Mouse (Mus musculus): Measurements from ENCODE around the gene Egfl6. TPM values are rescaled to one million over a fixed set of nuclear protein-coding genes. Genes with fewer than 3 reads are reported as not detected.

The Egfl6 gene
- 20.7 and 27.4 TPM in 2 replicates for polyA plus RNA-seq (2012; rRNA removed)

- Histone ChIP-seq H3K4me3 (replicated peaks; ENCODE audit: extremely low read depth, low read depth, low read length) (peak within 1 kb of the TSS; percentile 51), H3K4me1 (ENCODE audit: control insufficient read depth, insufficient read depth, low read length) (no peaks in the 10 kb centered on the region)
- WGBS, result 25% methylated on average over 38 of the region's 39 CpGs
- DNase-seq, result peak; percentile 5
- TF ChIP-seq POLR2A (IDR thresholded peaks at IDR 0.05; ENCODE audit: borderline replicate concordance, extremely low read depth, low read depth, low read length) (no peak), CTCF (IDR thresholded peaks at IDR 0.05; ENCODE audit: insufficient read depth, low read length) (no peak)
Measured at GRCm38 (mm10) chrX:166584947-166585824, at the start of gene Egfl6. Egfl6 (minus strand) TSS chrX:166585720.

- 47% methylated on average over 3 of the region's 3 CpGs for WGBS
- H3K4me3 ChIP-seq (replicated peaks; ENCODE audit: extremely low read depth, low read depth, low read length), result no peak overlapping the region
- TF ChIP-seq CTCF (IDR thresholded peaks at IDR 0.05; ENCODE audit: insufficient read depth, low read length), result no peak
- TF ChIP-seq POLR2A (IDR thresholded peaks at IDR 0.05; ENCODE audit: borderline replicate concordance, extremely low read depth, low read depth, low read length), result no peak
- peak; percentile 8 for DNase-seq
- H3K4me1 ChIP-seq (ENCODE audit: control insufficient read depth, insufficient read depth, low read length), result no peaks in the 10 kb centered on the region; the same call in 1 of the 2 replicates
Measured at GRCm38 (mm10) chrX:166626866-166627570, 41.5 kb upstream of the Egfl6 start.

GRCm38 (mm10) chrX:166626174-166626573, 40.7 kb upstream of the Egfl6 start:
- Histone ChIP-seq H3K4me3 (replicated peaks; ENCODE audit: extremely low read depth, low read depth, low read length) (no peak overlapping the region), H3K4me1 (ENCODE audit: control insufficient read depth, insufficient read depth, low read length) (no peaks in the 10 kb centered on the region; the same call in 1 of the 2 replicates)
- 73% methylated on average over 4 of the region's 4 CpGs for WGBS
- DNase-seq, result no peak
- TF ChIP-seq CTCF (IDR thresholded peaks at IDR 0.05; ENCODE audit: insufficient read depth, low read length) (no peak), POLR2A (IDR thresholded peaks at IDR 0.05; ENCODE audit: borderline replicate concordance, extremely low read depth, low read depth, low read length) (no peak)

GRCm38 (mm10) chrX:166623176-166623575, 37.7 kb upstream of the Egfl6 start:
- TF ChIP-seq POLR2A (IDR thresholded peaks at IDR 0.05; ENCODE audit: borderline replicate concordance, extremely low read depth, low read depth, low read length) (no peak), CTCF (IDR thresholded peaks at IDR 0.05; ENCODE audit: insufficient read depth, low read length) (no peak)
- 75% methylated on average over 3 of the region's 3 CpGs for WGBS
- H3K4me1 ChIP-seq (ENCODE audit: control insufficient read depth, insufficient read depth, low read length), result no peaks in the 10 kb centered on the region; the same call in 1 of the 2 replicates
- DNase-seq, result no peak
- no peak overlapping the region for H3K4me3 ChIP-seq (replicated peaks; ENCODE audit: extremely low read depth, low read depth, low read length)

GRCm38 (mm10) chrX:166621560-166622301, 36.2 kb upstream of the Egfl6 start:
- 59% methylated on average over 9 of the region's 9 CpGs for WGBS
- no peak for DNase-seq
- Histone ChIP-seq H3K4me3 (replicated peaks; ENCODE audit: extremely low read depth, low read depth, low read length) (no peak overlapping the region), H3K4me1 (ENCODE audit: control insufficient read depth, insufficient read depth, low read length) (no peaks in the 10 kb centered on the region; the same call in 1 of the 2 replicates)
- TF ChIP-seq POLR2A (IDR thresholded peaks at IDR 0.05; ENCODE audit: borderline replicate concordance, extremely low read depth, low read depth, low read length) (no peak), CTCF (IDR thresholded peaks at IDR 0.05; ENCODE audit: insufficient read depth, low read length) (no peak)

GRCm38 (mm10) chrX:166620900-166621299, 35.4 kb upstream of the Egfl6 start:
- Histone ChIP-seq H3K4me3 (replicated peaks; ENCODE audit: extremely low read depth, low read depth, low read length) (no peak overlapping the region), H3K4me1 (ENCODE audit: control insufficient read depth, insufficient read depth, low read length) (no peaks in the 10 kb centered on the region; the same call in 1 of the 2 replicates)
- 67% methylated on average over 6 of the region's 6 CpGs for WGBS
- TF ChIP-seq CTCF (IDR thresholded peaks at IDR 0.05; ENCODE audit: insufficient read depth, low read length) (no peak), POLR2A (IDR thresholded peaks at IDR 0.05; ENCODE audit: borderline replicate concordance, extremely low read depth, low read depth, low read length) (no peak)
- no peak for DNase-seq

GRCm38 (mm10) chrX:166619084-166619483, 33.6 kb upstream of the Egfl6 start:
- Histone ChIP-seq H3K4me3 (replicated peaks; ENCODE audit: extremely low read depth, low read depth, low read length) (no peak overlapping the region), H3K4me1 (ENCODE audit: control insufficient read depth, insufficient read depth, low read length) (no peaks in the 10 kb centered on the region; the same call in 1 of the 2 replicates)
- DNase-seq, result no peak
- WGBS, result 78% methylated on average over 4 of the region's 4 CpGs
- TF ChIP-seq CTCF (IDR thresholded peaks at IDR 0.05; ENCODE audit: insufficient read depth, low read length) (no peak), POLR2A (IDR thresholded peaks at IDR 0.05; ENCODE audit: borderline replicate concordance, extremely low read depth, low read depth, low read length) (no peak)

- H3K4me3 ChIP-seq (replicated peaks; ENCODE audit: extremely low read depth, low read depth, low read length), result no peak overlapping the region
- DNase-seq, result no peak
- no peak for TF ChIP-seq CTCF (IDR thresholded peaks at IDR 0.05; ENCODE audit: insufficient read depth, low read length)
- no peak for TF ChIP-seq POLR2A (IDR thresholded peaks at IDR 0.05; ENCODE audit: borderline replicate concordance, extremely low read depth, low read depth, low read length)
- no peaks in the 10 kb centered on the region for H3K4me1 ChIP-seq (ENCODE audit: control insufficient read depth, insufficient read depth, low read length)
- 75% methylated on average over 7 of the region's 7 CpGs for WGBS
Measured at GRCm38 (mm10) chrX:166615191-166615590, 29.7 kb upstream of the Egfl6 start.

- no peak overlapping the region for H3K4me3 ChIP-seq (replicated peaks; ENCODE audit: extremely low read depth, low read depth, low read length)
- TF ChIP-seq CTCF (IDR thresholded peaks at IDR 0.05; ENCODE audit: insufficient read depth, low read length) (no peak), POLR2A (IDR thresholded peaks at IDR 0.05; ENCODE audit: borderline replicate concordance, extremely low read depth, low read depth, low read length) (no peak)
- 61% methylated on average over 1 of the region's 1 CpGs for WGBS
- DNase-seq, result no peak
- no peaks in the 10 kb centered on the region for H3K4me1 ChIP-seq (ENCODE audit: control insufficient read depth, insufficient read depth, low read length)
Measured at GRCm38 (mm10) chrX:166576111-166576510, 9.4 kb downstream of the Egfl6 start.
